Mouse (Mus musculus) lung, adult 2 months (tissue): ENCODE data around the gene Ret. TPM values are rescaled to one million over a fixed set of nuclear protein-coding genes. Genes with fewer than 3 reads are reported as not detected.
A peak's percentile ranks its signal among the peaks of the same experiment; 100 is the strongest.

Experiments
- DNase-seq: peaks from one replicate; pipeline ENCODE4 v3.0.0; 2022
- H3K4me1 ChIP-seq: fragments of 200-500 bp; 2 replicates; pipeline ENCODE4 v1.6.1; 2011; ENCODE audit warnings: low read length; ENCODE audit not compliant: control insufficient read depth, insufficient read depth
- H3K4me3 ChIP-seq: fragments of 200-500 bp; replicated peaks from 2 replicates; pipeline ENCODE3; 2011; ENCODE audit warnings: low read depth, mild to moderate bottlenecking, control low read depth, low read length; ENCODE audit errors: extremely low read depth
- CTCF ChIP-seq: fragments of 200-500 bp; IDR thresholded peaks from 2 replicates; pipeline ENCODE4 v1.5.1; 2011; ENCODE audit warnings: mild to moderate bottlenecking, low read length, control low read depth; ENCODE audit not compliant: insufficient read depth
- POLR2A ChIP-seq: fragments of 200-500 bp; IDR thresholded peaks from 2 replicates; pipeline ENCODE4 v1.6.1; 2011; ENCODE audit warnings: low read depth, mild to moderate bottlenecking, control low read depth, low read length, borderline replicate concordance; ENCODE audit errors: extremely low read depth
- WGBS: fragments of 180-500 bp; shearing (Covaris S2); methylation state at CpG from one replicate; pipeline ENCODE4 v1.1.7; 2018; 5-methylcytosine and 5-hydroxymethylcytosine counted together
- polyA plus RNA-seq: library from polyadenylated mRNA; depleted of rRNA; stranded (reverse); fragments of >200 nt; gene quantifications from 2 replicates; pipeline ENCODE4 v1.2.3, GENCODE M21; 2012

Ret gene
- polyA plus RNA-seq, 1 experiment: 1.6 TPM

DNA sequence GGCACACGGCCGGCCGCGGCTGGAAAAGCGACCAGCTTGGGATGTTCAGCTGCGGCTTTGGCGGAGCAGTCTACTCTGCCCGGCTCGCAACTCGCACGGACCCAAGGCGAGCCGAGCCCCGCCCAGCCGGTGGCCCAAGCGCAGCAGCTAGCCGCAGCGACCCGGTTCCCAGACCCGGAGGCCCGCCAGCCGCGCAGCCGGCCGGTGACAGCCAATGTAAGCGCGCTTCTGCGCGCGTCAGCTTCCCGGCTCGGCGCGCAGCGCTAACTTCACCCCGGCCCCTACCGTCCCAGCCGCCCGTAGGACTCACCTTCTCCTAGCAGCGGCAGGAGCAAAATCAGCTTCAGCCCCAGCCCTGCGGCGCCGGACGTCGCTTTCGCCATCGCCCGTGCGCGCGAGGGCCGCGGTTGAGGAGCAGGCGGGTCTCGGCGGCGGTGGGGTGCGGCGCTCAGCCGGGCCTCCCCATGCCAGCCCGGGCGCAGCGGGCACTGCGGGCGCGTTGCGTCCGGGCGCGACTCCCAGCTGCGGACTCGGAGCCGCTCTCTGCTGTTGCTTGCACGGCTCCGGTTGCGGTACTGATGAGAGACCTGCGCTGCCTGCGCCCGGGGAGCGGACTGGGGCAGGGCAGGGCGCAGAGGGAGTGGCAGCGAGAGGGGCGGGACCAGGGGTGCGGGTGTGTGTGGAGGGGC is 623 bp downstream of the Ret start:
- TF ChIP-seq CTCF (no peak), POLR2A (no peak)
- peak; percentile 48 for DNase-seq
- under 1% methylated on average over 83 of the region's 84 CpGs for WGBS

DNA sequence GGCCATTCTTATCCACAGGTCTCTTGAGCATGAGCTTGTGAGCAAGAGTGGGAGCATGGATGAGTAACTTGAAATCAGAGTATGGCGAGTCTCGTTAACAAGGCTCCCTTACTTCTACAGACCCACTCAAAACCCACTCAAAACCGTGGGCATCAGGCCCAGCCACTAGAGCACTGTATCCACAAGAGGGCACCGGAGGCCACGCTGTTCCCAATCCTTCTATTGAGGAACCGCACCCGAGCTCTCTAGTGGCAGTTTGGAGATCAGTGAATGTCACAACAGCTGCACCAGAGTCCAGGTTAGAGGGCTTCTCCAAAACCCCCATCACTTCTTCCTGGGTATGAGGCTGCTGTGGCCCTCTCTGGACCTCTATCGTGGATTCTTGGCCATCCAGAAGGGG is 2.4 kb downstream of the Ret start:
- no peaks in the 10 kb centered on the region; the same call in 1 of the 2 replicates for H3K4me1 ChIP-seq
- peak; percentile 38 for DNase-seq
- 25% methylated on average over 8 of the region's 8 CpGs for WGBS
- TF ChIP-seq CTCF (peak; percentile 53), POLR2A (no peak)
- no peak overlapping the region for H3K4me3 ChIP-seq

More for the DNA sequence above, 623 bp downstream of the Ret start:
- no peaks in the 10 kb centered on the region; the same call in 1 of the 2 replicates for H3K4me1 ChIP-seq
- peak overlapping the region; percentile 18 for H3K4me3 ChIP-seq

DNA sequence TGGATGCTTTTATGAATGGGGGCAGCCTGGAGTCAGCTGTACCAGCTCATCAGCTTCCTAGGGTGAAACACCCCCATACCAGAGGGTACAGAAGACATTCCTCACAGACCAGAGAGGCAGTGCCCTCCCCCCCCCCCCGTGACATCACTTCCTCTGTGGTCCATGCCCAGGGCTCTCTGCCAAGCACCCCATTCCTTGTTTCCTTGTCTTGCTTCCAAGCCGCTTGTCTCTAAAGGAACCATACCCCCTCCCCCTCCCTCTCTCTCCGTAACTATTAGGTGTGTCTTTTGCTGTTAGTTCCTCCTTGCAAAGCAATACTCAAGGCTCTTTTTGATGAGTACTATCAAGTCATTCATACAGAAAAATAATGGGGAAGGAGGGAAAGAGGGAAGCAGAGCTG is 4.6 kb downstream of the Ret start:
- 17% methylated on average over 3 of the region's 3 CpGs for WGBS
- Histone ChIP-seq H3K4me1 (no peaks in the 10 kb centered on the region; the same call in 1 of the 2 replicates), H3K4me3 (no peak overlapping the region)
- no peak for TF ChIP-seq CTCF
- no peak for TF ChIP-seq POLR2A
- DNase-seq: no peak

DNA sequence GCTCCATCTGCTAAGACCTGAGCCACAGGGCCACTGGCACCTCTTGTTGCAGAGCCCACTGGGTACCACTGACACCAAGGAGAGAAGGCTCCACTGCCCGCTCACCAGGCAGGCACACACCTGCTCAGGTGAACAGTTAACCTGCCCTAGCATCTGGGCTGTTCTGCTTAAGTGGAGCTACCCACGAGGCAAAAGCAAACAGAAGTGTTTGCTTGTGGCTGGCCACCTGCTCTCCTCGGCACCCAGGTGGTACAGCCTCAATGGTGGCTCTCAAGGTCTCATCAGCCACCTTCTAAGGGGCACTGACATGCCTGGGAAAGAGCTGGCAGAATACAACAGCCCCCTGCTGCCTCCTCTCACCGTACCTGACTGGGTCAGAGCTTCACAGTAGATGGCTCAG is 5.3 kb downstream of the Ret start:
- Histone ChIP-seq H3K4me1 (no peaks in the 10 kb centered on the region; the same call in 1 of the 2 replicates), H3K4me3 (no peak overlapping the region)
- TF ChIP-seq POLR2A (no peak), CTCF (no peak)
- WGBS: 45% methylated on average over 4 of the region's 4 CpGs
- DNase-seq: peak; percentile 20

DNA sequence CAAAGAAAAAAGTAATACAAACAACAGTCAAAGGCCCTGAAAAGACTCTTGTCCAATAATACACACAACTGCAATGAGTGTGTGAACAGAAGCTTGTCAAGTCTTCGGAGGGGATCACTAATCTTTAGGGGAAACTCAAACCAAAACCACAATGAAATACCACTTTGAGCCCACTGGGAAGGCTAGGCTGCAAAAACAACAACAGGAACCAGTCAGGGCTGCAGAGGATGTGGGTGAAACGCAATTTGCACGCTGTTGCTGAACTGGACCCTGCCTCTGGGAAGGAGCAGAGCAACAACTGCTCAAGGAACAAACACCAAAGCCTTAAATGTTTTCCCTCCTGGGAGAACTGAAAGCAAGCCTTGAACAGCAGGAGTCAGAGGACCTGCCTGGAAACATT is 7.8 kb downstream of the Ret start:
- TF ChIP-seq POLR2A (no peak), CTCF (no peak)
- WGBS: 47% methylated on average over 3 of the region's 3 CpGs
- Histone ChIP-seq H3K4me1 (no peaks in the 10 kb centered on the region; the same call in 1 of the 2 replicates), H3K4me3 (no peak overlapping the region)
- no peak for DNase-seq

DNA sequence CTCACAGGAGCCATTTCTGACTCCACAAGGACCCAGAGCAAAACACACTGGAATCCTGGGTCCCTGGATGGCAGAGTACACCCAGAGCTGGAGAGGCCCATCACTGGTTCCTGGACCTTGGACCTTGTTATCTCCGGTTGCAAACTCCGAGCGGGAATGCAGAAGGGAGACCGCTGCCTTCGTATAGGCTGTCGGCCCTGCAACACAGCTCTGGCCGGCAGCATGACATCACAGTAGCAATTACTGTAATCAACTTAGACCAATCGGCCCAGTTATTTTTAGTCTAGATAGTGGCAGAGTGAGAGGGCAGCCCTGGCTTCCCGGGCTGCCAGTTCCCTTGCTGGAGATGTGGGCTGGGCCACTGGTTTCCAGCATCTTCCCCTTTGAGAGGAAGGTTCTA is 8.9 kb downstream of the Ret start:
- DNase-seq: no peak
- TF ChIP-seq CTCF: no peak
- no peak for TF ChIP-seq POLR2A

DNA sequence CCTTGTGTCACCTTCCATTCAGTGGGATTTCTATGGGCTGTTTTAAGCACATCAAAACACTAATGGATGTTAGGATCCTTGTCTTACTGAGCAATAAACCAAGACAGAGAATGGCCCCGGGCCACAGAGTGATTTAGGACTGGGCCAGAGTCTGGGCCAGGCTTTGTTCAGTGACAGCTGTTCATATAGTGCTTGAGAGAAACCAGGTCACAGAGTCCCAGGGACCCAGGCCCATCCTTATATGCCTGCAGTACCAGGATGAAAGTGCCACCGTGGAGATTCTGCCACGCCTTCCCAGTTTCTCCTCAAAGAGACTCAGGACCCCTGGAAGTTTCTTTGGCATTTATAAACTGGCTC is 10.3 kb downstream of the Ret start:
- no peak for DNase-seq
- no peak for TF ChIP-seq CTCF
- no peak for TF ChIP-seq POLR2A
- 88% methylated on average over 3 of the region's 3 CpGs for WGBS
- Histone ChIP-seq H3K4me3 (no peak overlapping the region), H3K4me1 (no peaks in the 10 kb centered on the region; the same call in 1 of the 2 replicates)

More for the DNA sequence above, 8.9 kb downstream of the Ret start:
- Histone ChIP-seq H3K4me1 (no peaks in the 10 kb centered on the region; the same call in 1 of the 2 replicates), H3K4me3 (no peak overlapping the region)
- 71% methylated on average over 9 of the region's 9 CpGs for WGBS

DNA sequence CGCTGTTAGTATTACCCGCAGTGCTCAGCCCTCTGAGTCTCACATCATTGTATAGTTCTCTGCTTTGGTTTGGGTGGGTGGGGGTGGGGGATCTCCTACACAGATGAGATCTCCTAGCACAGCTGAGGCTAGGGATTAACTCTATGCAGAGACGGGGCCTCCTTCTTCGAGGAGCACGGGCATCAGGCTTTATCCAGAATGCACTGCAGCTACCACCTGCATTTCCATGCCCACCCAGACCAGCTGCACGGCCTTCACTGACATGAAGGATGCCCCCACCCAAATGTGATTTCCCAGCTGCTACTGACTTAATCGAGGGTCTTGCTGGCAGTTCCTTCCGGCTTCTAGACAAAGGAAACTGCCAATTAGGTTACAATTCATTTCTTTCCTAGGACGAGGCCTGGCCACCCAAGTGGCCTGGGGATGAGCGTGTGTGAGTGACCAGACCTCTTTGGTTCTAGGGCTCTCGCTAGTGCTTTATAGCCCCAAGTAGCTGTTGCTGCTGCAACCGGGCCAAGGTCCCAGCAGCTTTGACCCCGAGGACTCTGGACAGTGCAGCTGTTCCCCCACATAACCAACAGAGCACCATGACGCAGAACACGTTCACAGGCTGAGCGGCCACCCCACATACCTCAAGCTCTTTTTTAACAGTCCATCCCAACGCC is 10.8 kb downstream of the Ret start:
- TF ChIP-seq CTCF (no peak), POLR2A (no peak)

DNA sequence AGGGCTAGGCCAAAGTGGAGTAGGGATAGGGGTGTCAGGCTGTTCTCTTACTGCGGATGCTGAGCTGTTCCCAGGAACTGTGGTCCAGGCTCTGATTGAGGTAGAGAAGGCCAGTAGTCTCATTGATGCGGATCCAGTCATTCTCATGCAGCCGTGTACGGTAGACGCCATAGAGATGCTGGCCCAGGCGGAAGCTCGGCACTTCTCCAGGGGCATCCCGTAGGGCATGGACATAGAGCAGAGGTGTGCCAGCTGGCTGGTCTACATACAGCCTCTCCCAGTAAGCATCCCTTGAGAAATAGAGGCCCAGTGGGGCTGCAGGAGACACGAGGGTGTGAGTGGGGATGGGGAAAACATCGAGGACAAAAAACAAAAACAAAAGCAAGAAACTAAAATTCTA is 13.4 kb downstream of the Ret start:
- 87% methylated on average over 10 of the region's 10 CpGs for WGBS
- TF ChIP-seq CTCF: no peak
- no peak for TF ChIP-seq POLR2A
- Histone ChIP-seq H3K4me3 (no peak overlapping the region), H3K4me1 (no peaks in the 10 kb centered on the region; the same call in 1 of the 2 replicates)
- DNase-seq: no peak

More for the DNA sequence above, 10.8 kb downstream of the Ret start:
- Histone ChIP-seq H3K4me3 (no peak overlapping the region), H3K4me1 (no peaks in the 10 kb centered on the region)
- DNase-seq: no peak
- WGBS: 77% methylated on average over 17 of the region's 17 CpGs

DNA sequence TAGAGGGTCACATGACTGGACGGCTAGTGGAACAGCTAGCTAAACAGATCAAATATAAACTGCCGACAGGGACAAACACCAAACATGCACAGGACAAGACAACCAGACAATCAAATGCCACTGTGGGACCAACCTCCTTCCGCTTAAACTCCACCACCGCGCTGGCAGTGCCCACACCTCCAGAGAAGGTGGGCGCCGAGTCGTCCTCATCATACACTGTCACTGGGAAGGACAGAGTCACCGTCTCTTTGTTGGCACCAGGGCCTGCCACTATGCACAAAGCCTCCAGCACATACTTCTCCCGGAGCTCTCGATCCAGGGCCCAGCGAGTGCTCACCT is 17.5 kb downstream of the Ret start:
- TF ChIP-seq POLR2A: no peak
- TF ChIP-seq CTCF: no peak
- no peak for DNase-seq
- Histone ChIP-seq H3K4me1 (no peaks in the 10 kb centered on the region; the same call in 1 of the 2 replicates), H3K4me3 (no peak overlapping the region)
- 69% methylated on average over 12 of the region's 12 CpGs for WGBS
